Mouse (Mus musculus) erythroblast, adult 5-6 weeks (primary cell): ENCODE data around the gene 4833427G06Rik. TPM values are rescaled to one million over a fixed set of nuclear protein-coding genes. Genes with fewer than 3 reads are reported as not detected.

Experiments
- ATAC-seq: replicated peaks from 2 replicates; pipeline ENCODE4 v1.8.0; 2016; ENCODE audit warnings: moderate number of reproducible peaks, mild to moderate bottlenecking, moderate TSS enrichment, inconsistent platforms; ENCODE audit not compliant: poor library complexity, low FRiP score, severe bottlenecking
- total RNA-seq, 2 experiments: library from RNA; stranded (forward) in 1 of 2; stranded (reverse) in 1 of 2; fragments of 150-400 nt in 1 of 2; fragments of 200-764, 138-1000 nt in 1 of 2; gene quantifications; 2 replicates each; pipeline versions ENCODE4 v1.2.3 to v1.2.4; 2015 to 2017; ENCODE audit warnings: low replicate concordance in 2 of 2

The 4833427G06Rik gene
- total RNA-seq, 2 experiments from 2014 or later: not detected

- no peak for ATAC-seq
These were observed 26.1 kb downstream of the 4833427G06Rik start for GRCm38 (mm10) chr9:51075780-51076179.

DNA sequence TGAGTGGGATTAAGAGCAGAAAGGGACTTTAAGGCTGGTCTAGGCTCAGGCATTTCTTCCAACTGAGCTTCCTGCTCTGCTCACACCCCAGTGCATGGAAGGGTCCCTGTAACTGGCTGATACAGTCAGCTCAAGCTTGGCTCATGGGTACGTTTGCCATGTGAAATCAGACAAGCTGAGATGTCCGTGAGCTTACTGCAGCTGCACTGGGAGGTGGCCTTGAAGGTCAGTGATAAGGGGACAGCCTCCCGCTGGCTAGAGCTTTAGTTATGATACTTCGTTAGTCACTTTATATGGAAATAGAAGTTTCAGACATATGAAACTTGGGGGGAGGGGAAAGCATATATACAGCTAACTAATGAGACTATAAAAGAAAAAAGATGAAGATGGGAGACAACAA lies 31.1 kb downstream of the 4833427G06Rik start:
- no peak for ATAC-seq

DNA sequence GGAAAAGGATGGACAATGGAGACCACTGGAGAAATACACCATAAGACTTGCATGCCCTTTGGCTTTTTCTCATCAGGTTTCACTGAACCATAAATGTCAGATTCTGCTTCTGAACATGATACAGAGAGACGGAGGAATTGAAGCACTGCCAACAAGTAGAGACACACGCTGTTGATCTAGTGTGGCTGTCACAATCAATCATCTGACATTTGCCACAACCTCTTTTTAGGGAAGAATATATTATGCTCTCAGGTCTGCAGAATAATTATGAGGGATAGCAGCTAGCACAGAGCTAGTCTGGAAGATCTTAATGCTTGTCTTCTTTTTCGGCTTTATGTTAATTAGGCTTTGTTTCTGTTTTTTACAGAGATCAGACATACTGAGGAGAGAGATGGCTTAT lies 33.7 kb downstream of the 4833427G06Rik start:
- no peak for ATAC-seq

DNA sequence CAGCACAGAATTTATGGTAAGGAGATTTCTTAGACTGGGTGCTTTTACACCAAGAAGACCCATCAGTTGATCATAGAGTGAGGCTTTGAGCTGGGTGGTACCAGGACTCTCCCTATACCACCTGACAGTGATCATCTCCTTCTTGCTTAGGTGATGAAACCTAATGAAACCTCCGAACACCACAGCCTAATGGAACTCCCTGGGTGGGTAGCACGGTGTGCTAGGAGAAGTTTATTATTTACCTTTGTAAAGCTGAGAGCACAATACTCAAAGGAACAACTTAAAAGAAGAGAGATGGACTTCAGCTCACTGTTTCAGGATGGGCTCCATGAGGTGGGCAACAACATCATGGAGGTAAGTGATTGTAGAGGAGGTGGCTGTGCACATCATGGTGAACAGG lies 41.3 kb downstream of the 4833427G06Rik start, which contains the start of gene Btg4:
Gene Btg4 (plus strand): TSS at position 301 of the 400 bp plus-strand sequence.
- no peak for ATAC-seq

- no peak for ATAC-seq
These were observed 42.8 kb downstream of the 4833427G06Rik start for GRCm38 (mm10) chr9:51058951-51059521.

DNA sequence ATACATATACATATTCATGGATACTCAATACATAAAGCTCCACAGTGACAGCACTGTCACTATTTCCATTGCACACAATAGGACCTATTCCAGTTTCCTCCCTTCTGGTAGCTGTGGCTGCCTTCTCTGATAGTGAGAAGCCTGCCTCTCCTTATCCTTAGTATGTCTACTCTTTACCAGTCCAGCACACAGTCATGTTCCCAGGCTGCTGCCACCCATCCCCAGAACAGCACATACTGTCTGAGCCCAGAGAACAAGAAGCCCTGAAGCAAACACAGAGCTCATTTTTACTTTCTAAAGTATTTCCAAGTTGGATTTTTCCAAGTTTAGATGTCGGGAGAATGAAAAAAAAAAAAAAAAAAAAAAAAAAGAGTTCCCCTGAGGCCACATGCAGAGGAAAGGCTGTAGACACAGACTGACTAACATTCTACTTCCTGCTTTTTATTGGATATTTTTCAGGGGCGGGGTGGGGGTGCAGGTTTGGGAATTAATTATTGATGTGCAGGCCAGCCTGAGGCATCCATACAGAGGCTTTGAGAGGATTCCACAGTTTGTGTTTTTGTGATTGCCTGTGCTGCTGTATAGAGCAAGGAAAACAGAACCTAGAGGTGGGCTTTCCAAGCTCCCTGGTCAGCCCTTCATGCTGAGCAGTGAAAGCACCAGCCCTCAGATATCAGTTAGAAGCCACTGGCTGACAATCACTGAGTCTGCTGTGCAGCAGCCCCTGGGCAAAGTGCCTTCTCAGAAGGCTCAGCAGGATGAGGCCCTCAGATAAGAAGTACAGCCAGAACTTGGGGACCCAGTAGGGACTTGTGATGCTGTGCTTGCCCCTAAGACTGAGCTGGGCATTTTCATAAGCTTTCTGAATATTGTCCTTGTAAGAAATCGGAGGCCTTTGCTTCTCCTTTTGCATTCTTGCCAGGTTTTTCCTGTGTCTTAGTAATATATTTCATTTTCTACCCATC lies 45.2 kb downstream of the 4833427G06Rik start:
- no peak for ATAC-seq

DNA sequence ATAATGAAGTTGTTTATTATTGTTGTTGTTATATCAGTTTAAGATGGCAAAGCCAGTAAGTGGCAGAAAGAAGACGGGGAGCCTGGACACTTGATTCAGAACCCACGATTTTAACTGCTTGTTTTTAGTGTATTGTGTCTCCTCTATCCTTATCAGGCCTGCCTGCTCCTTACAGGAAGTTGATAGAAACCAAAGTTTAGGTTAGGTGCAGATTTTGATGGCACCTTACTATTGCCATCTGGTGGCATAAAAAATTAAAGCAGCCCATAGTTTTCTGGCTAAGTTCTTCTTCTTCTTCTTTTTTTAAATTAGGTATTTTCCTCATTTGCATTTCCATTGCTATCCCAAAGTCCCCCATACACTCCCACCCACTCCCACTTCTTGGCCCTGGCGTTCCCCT lies 49.7 kb downstream of the 4833427G06Rik start:
- ATAC-seq: no peak

DNA sequence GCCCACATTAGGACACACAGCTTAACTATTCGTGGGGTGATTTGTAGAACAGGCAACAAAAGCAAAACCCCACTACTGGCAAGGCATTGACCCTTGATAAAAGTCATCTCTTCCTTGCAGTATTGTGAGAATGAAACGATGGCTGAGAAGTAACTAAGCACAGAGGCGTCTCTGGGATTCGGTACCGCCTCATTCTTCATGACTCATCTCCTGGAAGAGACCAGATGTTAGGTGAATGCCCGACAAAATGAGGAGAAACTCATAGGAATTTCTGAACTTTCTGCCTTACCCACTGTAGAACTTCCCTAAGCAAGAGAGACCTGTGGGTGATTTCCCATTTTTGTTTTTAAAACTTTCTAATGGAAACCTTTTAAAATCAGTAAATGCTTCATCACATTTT lies 59.7 kb downstream of the 4833427G06Rik start:
- no peak for ATAC-seq

- no peak for ATAC-seq
These were observed 60.3 kb downstream of the 4833427G06Rik start for GRCm38 (mm10) chr9:51041491-51041980.

DNA sequence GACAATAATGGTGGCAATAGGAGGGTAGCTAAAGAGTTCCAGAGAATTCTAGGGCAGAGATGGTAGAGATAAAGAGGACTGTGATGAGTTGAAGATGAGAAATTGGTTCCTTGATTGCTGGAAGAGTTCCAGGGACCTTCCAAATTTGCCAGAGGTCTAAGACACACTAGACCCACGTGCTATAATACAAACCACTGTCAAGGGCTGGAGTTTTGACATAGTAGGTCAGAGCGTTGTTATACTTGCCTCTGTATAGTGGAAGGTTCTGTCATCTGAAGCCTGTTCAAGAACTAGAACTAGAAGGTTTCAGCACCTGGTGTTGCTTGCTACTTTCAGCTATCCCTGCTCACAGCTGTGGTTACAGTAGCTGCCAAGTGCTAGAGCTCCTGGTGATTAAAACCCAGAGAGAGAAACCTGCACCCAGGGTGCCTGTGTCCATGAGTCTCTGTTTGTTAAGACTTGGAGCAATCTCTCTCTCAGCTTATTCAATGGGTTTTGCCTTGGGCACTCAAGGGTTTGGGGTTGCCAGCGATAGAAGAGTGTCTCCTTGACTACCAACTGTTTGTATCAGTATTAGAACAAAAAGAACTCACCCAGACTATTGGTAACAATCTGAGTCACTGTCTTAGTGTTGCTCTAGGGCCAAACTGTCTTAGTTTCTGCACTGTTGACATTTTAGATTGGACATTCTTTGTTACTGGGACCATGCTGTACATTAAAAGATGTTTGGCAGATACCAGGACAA lies 68.9 kb downstream of the 4833427G06Rik start:
- ATAC-seq: no peak

DNA sequence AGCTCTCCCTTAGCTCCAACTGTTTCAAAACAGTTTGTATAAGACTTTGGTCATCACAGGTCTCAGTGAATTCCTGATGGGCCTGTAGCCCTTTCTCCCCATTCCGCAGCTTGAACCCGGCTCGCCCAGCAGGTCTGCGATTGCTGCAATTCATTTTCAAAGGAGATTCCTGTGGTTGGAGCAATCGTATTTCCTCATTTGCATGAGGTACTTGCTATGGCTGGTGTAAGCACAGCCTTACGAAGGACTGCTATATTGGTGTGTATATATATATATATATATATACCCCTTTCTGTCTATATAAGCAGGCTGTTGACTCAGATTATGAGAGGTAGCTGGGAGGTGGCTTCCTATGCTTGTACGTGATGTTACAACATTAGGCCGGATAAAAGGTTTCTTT lies 69.6 kb downstream of the 4833427G06Rik start:
- no peak for ATAC-seq

DNA sequence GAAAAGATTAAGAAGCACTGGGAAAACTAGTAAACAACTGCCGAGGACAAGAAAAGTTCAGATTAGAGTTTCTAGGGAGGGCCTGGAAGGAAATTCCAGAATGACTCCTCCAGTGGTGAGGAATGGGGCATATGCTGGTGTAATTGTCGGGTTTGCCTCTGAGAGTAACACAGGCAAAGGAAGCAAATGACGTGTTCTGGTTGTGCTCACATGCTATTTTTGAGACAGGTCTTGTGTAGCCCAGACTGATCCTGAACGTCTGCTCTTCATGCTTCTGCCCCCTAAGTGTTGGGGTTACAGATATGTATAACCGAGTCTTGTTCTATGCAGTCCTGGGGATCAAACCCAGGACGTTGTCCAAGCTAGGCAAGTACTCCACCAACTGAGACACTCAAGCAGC lies 70.3 kb downstream of the 4833427G06Rik start:
- ATAC-seq: no peak

Other genes with a start within 250 kb of the 4833427G06Rik start
- 47.6 and 53.6 TPM in 2 replicates for gene Sik2, start 93.0 kb downstream of the 4833427G06Rik start, total RNA-seq (2015; ENCODE audit: low replicate concordance)
- 57.9 and 60.9 TPM in 2 replicates for gene Sik2, start 93.0 kb downstream of the 4833427G06Rik start, total RNA-seq (2017; ENCODE audit: low replicate concordance)
- not detected in 2 replicates for gene Btg4, start 41.2 kb downstream of the 4833427G06Rik start, total RNA-seq (2015; ENCODE audit: low replicate concordance)
- gene Btg4, start 41.2 kb downstream of the 4833427G06Rik start, total RNA-seq (2017; ENCODE audit: low replicate concordance): not detected in 2 replicates
- gene Layn, start 25.0 kb downstream of the 4833427G06Rik start, total RNA-seq (2015; ENCODE audit: low replicate concordance): 0.58 and 0.63 TPM in 2 replicates
- gene Layn, start 25.0 kb downstream of the 4833427G06Rik start, total RNA-seq (2017; ENCODE audit: low replicate concordance): 9.3 TPM in 1 of 2 replicates, not detected in the other
- not detected in 2 replicates for gene Gm32742, start 63.4 kb upstream of the 4833427G06Rik start, total RNA-seq (2015; ENCODE audit: low replicate concordance)
- gene Gm32742, start 63.4 kb upstream of the 4833427G06Rik start, total RNA-seq (2017; ENCODE audit: low replicate concordance): not detected in 2 replicates
- gene Pou2af1, start 111.6 kb upstream of the 4833427G06Rik start, total RNA-seq (2015; ENCODE audit: low replicate concordance): 3.7 and 4.8 TPM in 2 replicates
- 0.09 and 1.4 TPM in 2 replicates for gene Pou2af1, start 111.6 kb upstream of the 4833427G06Rik start, total RNA-seq (2017; ENCODE audit: low replicate concordance)
- gene Colca2, start 176.5 kb upstream of the 4833427G06Rik start, total RNA-seq (2015; ENCODE audit: low replicate concordance): not detected in 2 replicates
- not detected in 2 replicates for gene Colca2, start 176.5 kb upstream of the 4833427G06Rik start, total RNA-seq (2017; ENCODE audit: low replicate concordance)
- not detected in 2 replicates for gene 1810046K07Rik, start 226.8 kb upstream of the 4833427G06Rik start, total RNA-seq (2015; ENCODE audit: low replicate concordance)
- gene 1810046K07Rik, start 226.8 kb upstream of the 4833427G06Rik start, total RNA-seq (2017; ENCODE audit: low replicate concordance): not detected in 2 replicates